ENCODE assay signal across 8 mouse cellular contexts in the genomic region with DNA sequence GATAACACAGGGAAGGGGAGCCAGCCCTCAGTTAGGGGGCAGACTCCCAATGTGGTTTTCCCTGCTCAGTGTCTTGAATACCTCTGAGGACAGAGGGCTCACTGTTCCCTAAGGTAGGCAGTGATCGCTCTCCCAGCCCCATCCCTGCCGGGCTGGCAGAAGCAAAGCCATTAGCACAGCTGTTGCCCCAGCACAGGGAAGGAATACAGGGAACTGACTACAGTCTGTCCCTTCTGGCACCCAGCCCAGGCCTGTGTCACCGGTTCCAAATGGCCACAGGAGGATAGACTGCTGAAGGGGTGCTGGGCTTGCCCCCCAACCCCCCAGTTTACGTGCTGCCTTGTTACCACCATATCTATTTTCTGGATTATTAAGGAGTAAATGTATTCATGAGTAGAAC. TPM values are rescaled to one million over a fixed set of nuclear protein-coding genes. Genes with fewer than 3 reads are reported as not detected.
A peak's percentile ranks its signal among the peaks of the same experiment; 100 is the strongest.
DNase-seq lines count a peak whose midpoint lies in the region; ATAC-seq lines count a peak whose summit lies in the region.

No protein-coding gene starts in this region.

- no peak overlapping the region; the same call in 1 of the 2 replicates for H3K4me3 ChIP-seq in forebrain, embryonic 13.5 days
- H3K4me3 ChIP-seq in lung, embryonic 16.5 days (ENCODE audit: low read length), result no peak overlapping the region

- H3K9me3 ChIP-seq in forebrain, embryonic 13.5 days (replicated peaks), result no peaks in the 10 kb centered on the region
- H3K9me3 ChIP-seq in lung, embryonic 16.5 days (ENCODE audit: control insufficient read depth, low read length), result no peaks in the 10 kb centered on the region

- DNase-seq in kidney, adult 11 months, result peak; percentile 31
- DNase-seq in kidney, adult 8-10 months, result no peak
- DNase-seq in NIH3T3 (ENCODE audit: low read depth), result peak; percentile 9
- DNase-seq in heart, postnatal 4 days, result peak; percentile 84
- DNase-seq in ovary, postnatal 10 days (ENCODE audit: low spot score), result no peak
- no peak for DNase-seq in embryo, embryonic 11 days

- H3K4me2 ChIP-seq in forebrain, embryonic 13.5 days, result peak overlapping the region; percentile 40
- 0 out of 2 replicates have a peak overlapping the region, but pooled peaks have one; percentile 8 for H3K4me2 ChIP-seq in lung, embryonic 16.5 days (ENCODE audit: low read depth, low read length)

- H3K36me3 ChIP-seq in forebrain, embryonic 13.5 days (ENCODE audit: poor library complexity, severe bottlenecking), result peaks cover 21% of the 10 kb centered on the region; the same call in 1 of the 2 replicates
- no peaks in the 10 kb centered on the region for H3K36me3 ChIP-seq in lung, embryonic 16.5 days (ENCODE audit: control insufficient read depth, insufficient read depth, low read length)

- H3K9ac ChIP-seq in forebrain, embryonic 13.5 days, result peak overlapping the region; percentile 46; the same call in 1 of the 2 replicates
- H3K9ac ChIP-seq in lung, embryonic 16.5 days (ENCODE audit: low read length), result peak overlapping the region; percentile 21; the same call in 1 of the 2 replicates

- no peaks in the 10 kb centered on the region for H3K27me3 ChIP-seq in forebrain, embryonic 13.5 days
- H3K27me3 ChIP-seq in lung, embryonic 16.5 days (ENCODE audit: control insufficient read depth, insufficient read depth, low read depth, low read length), result no peaks in the 10 kb centered on the region

- H3K27ac ChIP-seq in forebrain, embryonic 13.5 days, result peak overlapping the region; percentile 93
- H3K27ac ChIP-seq in lung, embryonic 16.5 days (ENCODE audit: low read length), result peak overlapping the region; percentile 53

- H3K4me1 ChIP-seq in forebrain, embryonic 13.5 days, result peaks cover 66% of the 10 kb centered on the region
- peaks cover 44% of the 10 kb centered on the region for H3K4me1 ChIP-seq in lung, embryonic 16.5 days (replicated peaks; ENCODE audit: control insufficient read depth, insufficient read depth, low read length)

- peak; percentile 44 for ATAC-seq in forebrain, embryonic 13.5 days
- peak; percentile 51 for ATAC-seq in lung, embryonic 16.5 days (ENCODE audit: low read depth)

- 20% methylated on average over 4 of the region's 4 CpGs for WGBS in forebrain, embryonic 13.5 days
- 19% methylated on average over 4 of the region's 4 CpGs for WGBS in lung, embryonic 16.5 days

RNA-seq across cellular contexts. Expression of gene Efhd2, which starts 7.2 kb away (rescaled TPM):
- polyA plus RNA-seq in forebrain, embryonic 13.5 days (2015; fragmentation: Nextera tagmentation; extraction: Ambion mirVana), result 85.2 and 86.3 TPM in 2 replicates
- total RNA-seq in heart, postnatal 4 days (2021), result 10 to 100 TPM; 46.5 to 50.5 TPM
- polyA plus RNA-seq in lung, embryonic 16.5 days (2015; fragmentation: Nextera tagmentation; extraction: Ambion mirVana), result 97.5 and 98.0 TPM in 2 replicates

RNA-seq across cellular contexts. Expression of gene Ctrc, which starts 21.3 kb away (rescaled TPM):
- not detected in 2 replicates for polyA plus RNA-seq in forebrain, embryonic 13.5 days (2015; fragmentation: Nextera tagmentation; extraction: Ambion mirVana)
- total RNA-seq in heart, postnatal 4 days (2021), result not detected
- polyA plus RNA-seq in lung, embryonic 16.5 days (2015; fragmentation: Nextera tagmentation; extraction: Ambion mirVana), result not detected in 2 replicates

RNA-seq across cellular contexts. Expression of gene Cela2a, which starts 41.5 kb away (rescaled TPM):
- 0.15 TPM in 1 of 2 replicates, not detected in the other for polyA plus RNA-seq in forebrain, embryonic 13.5 days (2015; fragmentation: Nextera tagmentation; extraction: Ambion mirVana)
- total RNA-seq in heart, postnatal 4 days (2021), result not detected
- polyA plus RNA-seq in lung, embryonic 16.5 days (2015; fragmentation: Nextera tagmentation; extraction: Ambion mirVana), result not detected in 2 replicates

Comparison
In these comparisons a context has a peak if more than half of its experiments do, and no peak if none do; other contexts are left out.
1. DNase-seq: peak in kidney, adult 11 months (single experiment), NIH3T3 (single experiment) and heart, postnatal 4 days (single experiment); none in kidney, adult 8-10 months (0 of 2), ovary, postnatal 10 days (single experiment) and embryo, embryonic 11 days (single experiment).